Mouse (Mus musculus): ENCODE results near the gene Arpp19.

The Arpp19 gene

DNA sequence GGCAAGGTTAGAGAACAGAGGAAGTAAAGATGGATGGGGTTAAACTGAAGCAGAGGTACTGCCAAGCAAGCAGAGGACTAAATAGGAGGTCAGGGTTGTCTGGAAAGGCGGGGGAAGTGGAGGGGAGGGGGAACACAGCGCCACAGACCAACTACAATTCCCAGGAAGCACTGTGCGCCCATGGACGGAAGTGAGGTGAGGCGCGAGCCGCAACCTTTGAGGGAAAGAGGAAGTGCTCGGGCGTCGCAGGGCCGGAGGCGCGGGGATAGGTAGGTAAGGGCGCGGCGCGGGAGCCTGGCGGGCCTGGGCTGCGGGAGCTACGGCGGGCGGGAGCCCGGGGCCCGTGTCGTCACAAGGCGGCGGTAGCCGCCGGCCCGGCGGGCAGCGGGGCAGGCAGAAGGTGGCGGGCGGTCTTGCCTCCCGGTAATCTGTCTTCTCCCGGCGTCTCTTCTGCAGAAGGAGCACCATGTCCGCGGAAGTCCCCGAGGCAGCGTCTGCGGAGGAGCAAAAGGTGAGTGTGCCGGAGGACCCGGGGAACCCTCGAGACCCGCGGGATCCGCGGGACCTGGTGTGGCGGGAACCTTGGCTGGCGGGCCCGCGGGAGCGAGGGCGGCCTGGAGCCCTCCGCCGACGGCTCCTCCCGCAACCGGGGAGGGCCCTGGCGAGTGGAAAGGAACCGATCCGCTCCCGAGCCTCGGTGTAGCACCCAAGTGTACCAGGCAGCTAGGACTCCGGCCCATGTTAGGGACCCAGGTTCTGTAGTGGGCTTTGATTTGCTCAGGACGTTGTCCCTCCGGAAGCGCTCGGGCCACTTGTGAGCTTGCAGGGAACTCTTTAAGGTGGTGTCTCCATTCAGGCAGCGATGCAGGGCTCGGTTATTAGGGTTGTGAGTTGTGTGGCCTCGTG, at the start of gene Arpp19:
TSS of gene Arpp19 (plus strand) at position 164 of the 906 bp plus-strand sequence.
- DNase-seq (ENCODE audit: low spot score in 2 of 2) = peak; percentile 93

DNA sequence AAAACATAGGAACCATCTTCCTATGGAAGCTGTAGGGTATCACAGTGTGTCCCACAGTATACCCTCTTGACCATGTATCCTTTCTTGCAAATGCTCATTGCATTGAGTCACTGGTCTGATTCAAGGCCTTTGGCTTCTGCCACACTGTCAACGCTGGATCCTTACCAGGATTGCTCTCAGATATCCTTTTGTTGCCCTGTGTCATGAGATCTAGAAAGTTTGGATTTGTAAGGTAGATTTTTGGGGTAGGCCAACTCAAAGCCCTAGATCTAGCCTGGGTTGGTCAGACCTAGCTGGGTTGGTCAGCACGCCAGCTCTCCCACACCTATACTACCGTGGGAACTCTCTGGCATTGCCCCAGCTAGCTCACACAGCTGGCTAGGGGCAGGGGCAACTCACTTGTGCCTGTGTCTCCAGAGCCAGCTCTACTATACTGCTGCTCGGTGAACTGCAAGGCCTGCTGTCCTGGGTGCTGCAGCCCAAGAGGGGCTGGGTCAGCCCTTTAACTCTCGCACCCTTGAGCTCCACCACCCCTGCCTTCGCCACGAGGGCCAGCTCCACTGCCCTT, 48.4 kb upstream of the Arpp19 start:
- DNase-seq (ENCODE audit: low spot score in 2 of 2) = no peak

DNA sequence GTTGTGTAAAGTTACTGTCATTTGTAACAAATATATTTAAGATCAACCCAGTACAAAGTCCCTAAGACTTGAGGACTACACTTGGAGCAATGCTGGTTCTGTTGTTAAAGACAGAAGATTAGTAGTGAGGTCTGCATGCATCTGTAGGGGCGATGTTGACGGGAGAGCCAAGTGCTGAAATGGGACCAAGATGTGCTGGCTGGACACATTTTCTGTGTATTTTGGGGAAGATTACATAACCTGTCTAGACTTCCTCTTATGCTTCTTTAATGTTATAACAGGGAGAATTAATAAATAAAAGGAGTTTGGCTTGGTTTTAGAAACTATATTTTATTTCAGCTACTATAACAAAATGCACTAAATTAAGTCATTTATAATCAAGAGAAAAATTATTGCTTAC, 47.4 kb upstream of the Arpp19 start:
- DNase-seq (ENCODE audit: low spot score in 2 of 2) = no peak

DNA sequence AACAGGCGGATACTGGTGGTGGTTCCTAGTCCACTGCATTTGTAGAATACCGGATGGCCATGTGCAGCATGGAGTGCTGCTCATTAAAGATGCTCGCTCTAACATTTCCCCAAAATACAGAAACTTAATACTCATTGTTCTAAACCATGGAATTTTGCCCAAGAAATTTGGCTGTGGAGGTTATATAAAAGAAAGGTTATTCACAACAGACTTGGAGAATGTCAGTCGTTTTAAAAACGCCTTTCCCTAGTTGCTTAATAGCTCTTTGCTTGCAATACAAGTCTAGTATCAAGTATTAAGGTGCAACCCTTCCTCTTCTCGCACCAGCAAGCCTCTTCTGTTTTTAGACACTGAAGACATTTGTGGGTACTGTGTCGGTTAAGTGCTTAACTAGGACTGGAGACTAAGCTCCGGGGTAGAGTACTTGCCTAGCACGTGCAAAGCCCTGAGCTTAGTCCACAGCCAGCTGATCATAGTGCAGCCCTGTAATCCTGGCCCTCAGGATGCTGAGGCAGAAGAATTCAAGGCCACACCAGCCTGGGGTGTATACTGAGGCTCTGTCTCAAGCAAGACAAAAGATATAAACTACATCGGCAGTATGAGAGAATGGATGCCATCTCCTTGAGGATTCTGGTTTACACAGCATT, 42.7 kb upstream of the Arpp19 start:
- no peak for DNase-seq (ENCODE audit: low spot score in 2 of 2)

- DNase-seq (ENCODE audit: low spot score in 2 of 2) = no peak
Measured at GRCm38 (mm10) chr9:74996349-74996748, 41.1 kb upstream of the Arpp19 start.

DNA sequence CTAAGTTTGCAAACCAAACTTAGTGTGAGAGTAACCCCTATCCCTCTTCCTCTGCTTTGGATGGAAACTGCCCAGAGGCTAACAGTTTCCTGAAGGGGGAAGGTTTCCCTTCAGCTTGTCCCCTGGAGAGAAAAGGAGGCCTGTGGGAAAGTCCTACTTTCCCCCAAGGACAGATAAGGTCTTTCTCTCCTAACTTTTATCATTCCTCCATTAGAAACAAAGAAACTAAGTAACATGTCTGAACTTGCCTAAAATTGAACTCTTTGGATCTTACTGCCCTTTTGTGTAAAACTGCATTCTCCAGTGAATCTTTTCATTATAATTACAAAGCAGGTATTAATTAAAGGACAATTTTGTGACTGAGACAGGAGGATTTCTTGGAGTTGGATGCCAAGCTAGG, 39.4 kb upstream of the Arpp19 start:
- DNase-seq (ENCODE audit: low spot score in 2 of 2) = no peak

DNA sequence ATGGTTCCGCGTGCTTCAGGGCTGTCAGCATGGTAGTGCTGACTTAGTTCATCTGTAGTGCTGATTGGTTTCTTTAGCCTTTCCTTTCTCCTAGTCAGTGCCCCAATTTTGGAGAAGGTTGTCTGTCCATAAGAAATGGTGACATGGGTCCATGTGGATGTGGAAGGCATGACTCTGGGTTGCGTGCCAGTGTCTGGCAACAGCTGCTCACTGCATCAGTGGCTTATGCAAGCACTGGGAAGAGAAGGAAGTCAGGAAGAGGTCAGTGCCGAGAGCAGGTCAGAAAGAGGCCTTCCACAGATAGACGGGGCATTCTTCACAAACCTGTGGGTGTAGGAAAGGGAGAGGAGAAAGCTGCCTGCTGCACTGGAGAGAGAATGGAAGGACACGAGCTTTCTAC, 36.4 kb upstream of the Arpp19 start:
- no peak for DNase-seq (ENCODE audit: low spot score in 2 of 2)

DNA sequence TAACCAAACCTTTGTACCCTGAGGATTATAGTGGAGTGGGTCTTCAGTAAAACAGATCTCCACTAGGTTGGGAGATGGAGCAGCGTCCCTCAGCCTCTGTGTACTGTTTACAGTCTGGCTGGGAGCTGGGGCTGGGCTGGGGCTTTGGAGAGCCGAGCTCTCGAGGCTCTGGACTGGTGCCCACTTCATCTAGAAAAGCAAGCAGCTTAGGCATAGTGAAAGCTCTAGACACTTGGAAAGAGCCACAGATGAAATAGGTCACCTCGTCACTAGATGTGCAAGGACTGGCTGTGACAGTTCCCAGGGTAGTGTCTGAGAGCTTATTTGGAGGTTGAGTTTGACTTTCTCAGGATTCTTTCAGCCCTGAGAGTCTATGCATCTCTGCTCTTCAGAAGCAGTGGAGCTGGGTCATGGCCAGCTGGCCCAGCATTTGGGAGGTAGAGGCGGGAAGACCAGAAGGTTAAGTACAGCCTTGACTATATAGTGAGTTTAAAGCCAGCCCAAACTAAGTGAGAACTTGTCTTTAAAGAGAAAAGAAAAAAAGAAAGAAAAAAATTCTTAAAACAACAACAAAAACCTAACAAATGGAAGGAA, 35.7 kb upstream of the Arpp19 start:
- peak; percentile 53 to 58 for DNase-seq (ENCODE audit: low spot score in 2 of 2)

DNA sequence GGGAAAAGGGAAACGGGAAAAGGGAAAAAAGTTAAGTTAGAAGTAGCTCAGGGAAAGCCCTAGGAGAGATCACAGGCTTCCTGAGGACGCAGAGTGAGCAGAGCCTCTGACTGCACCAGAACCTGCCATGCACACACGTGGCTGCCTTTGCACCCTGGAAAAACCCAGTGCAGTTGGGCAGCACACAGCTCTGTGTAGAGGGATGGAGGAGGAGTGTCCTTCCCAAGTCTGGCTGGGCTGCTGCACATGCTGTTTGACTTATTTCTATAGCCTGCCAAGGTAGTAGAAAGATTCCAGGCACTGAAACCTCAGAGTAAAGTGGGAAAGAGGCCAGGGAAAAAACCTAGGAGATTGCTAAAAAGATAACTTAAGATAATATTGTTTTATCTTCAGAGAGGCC, 35.2 kb upstream of the Arpp19 start:
- no peak for DNase-seq (ENCODE audit: low spot score in 2 of 2)

GRCm38 (mm10) chr9:75004203-75004602, 33.2 kb upstream of the Arpp19 start:
- no peak for DNase-seq (ENCODE audit: low spot score in 2 of 2)

- no peak for DNase-seq (ENCODE audit: low spot score in 2 of 2)
Measured at GRCm38 (mm10) chr9:75016591-75016990, 20.8 kb upstream of the Arpp19 start.

DNA sequence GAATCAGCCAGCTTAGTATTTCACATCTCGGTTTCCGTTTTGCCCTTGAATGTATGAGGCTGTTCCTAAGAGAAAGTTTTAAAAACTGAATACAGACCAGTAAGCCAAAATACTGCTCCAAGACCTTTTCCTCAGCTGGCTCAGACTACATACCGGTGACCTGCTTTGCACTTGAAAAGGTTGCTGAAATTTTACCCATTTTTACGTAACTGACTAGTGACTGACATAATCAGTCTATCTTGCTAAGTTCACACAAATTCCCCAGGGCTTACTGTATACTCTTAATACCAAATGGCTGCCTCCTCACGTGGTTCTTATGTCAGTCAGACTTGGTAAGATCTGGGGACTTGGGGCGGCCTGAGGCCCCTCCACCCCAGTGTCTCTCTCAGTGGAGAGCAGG, 18.2 kb upstream of the Arpp19 start:
- no peak for DNase-seq (ENCODE audit: low spot score in 2 of 2)

DNA sequence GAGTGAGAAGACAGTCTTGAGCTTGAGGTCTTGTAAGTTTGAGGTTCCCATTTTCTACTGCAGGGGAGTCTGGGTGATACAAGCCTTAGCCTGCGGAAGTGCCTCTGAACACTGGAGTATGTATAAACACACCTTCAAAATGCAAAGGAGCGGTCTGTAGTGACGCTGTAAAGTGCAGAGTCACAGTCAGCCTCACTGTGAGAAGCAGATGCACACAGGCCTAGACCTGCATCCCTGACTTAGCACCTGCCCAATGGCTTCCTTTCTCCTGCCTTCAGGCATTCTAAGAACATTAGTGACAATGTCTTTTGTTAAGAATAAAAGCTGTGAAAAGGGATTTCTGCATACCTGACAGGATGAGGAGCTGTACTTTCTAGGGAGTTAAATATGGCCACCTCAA, 17.8 kb upstream of the Arpp19 start:
- DNase-seq (ENCODE audit: low spot score in 2 of 2) = no peak

DNA sequence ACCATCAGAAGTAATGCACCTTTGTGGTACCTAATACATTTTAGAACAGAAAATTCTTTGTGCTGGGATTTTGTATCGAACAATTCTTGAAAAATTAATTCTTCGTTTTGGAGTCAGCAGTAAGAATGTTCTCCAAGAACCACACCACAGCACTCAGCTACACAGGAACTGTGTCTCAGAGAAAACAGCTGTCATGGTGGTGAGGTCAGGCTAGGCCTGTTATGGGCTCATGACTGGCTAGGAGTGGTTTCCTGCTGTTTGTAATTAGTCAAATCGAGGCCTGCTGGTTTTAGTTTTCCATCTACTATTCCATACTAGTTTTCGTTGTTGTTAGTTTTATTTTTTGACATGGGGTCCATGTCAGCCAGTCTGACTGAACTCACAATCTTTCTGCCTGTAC, 16.9 kb upstream of the Arpp19 start:
- DNase-seq (ENCODE audit: low spot score in 2 of 2) = no peak

- DNase-seq (ENCODE audit: low spot score in 2 of 2) = no peak
Measured at GRCm38 (mm10) chr9:75022546-75022945, 14.9 kb upstream of the Arpp19 start.

- no peak for DNase-seq (ENCODE audit: low spot score in 2 of 2)
Measured at GRCm38 (mm10) chr9:75023150-75023894, 14.1 kb upstream of the Arpp19 start.

GRCm38 (mm10) chr9:75024089-75024488, 13.3 kb upstream of the Arpp19 start:
- DNase-seq (ENCODE audit: low spot score in 2 of 2) = no peak

DNA sequence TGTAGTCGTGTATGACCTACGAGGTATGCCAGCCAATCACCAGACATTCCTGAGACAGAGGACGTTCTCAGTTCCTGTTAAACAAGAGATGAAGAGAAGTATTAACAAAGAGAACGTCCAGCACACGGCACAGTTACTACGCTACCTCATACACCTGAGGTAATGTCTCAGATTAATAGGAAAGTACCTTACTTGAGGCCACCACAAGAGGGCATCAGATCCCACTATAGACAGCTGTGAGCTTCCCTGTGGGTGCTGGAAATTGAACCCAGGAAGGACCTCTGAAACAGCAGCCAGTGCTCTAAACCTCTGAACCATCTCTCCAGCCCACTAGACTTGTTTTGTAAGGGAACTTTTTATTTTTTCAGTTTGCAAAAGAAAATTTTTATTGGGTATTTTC, 11.7 kb upstream of the Arpp19 start:
- DNase-seq (ENCODE audit: low spot score in 2 of 2) = no peak

GRCm38 (mm10) chr9:75032408-75032807, 5.0 kb upstream of the Arpp19 start:
- no peak for DNase-seq (ENCODE audit: low spot score in 2 of 2)

GRCm38 (mm10) chr9:75033141-75033540, 4.3 kb upstream of the Arpp19 start:
- peak in 1 of 2 experiments; percentile 23 for DNase-seq (ENCODE audit: low spot score in 2 of 2)

GRCm38 (mm10) chr9:75034691-75035090, 2.7 kb upstream of the Arpp19 start:
- no peak for DNase-seq (ENCODE audit: low spot score in 2 of 2)

- no peak for DNase-seq (ENCODE audit: low spot score in 2 of 2)
Measured at GRCm38 (mm10) chr9:75035944-75036343, 1.5 kb upstream of the Arpp19 start.

All from right cerebral cortex, postnatal 10 days (tissue).